Mouse (Mus musculus) lung, embryonic 16.5 days (tissue): ENCODE results near the gene Pa2g4. TPM values are rescaled to one million over a fixed set of nuclear protein-coding genes. Genes with fewer than 3 reads are reported as not detected.
"Not testable (repeated sequence)": the region's sequence is repeated elsewhere in the genome, so short reads cannot be mapped to it uniquely, and the experiment has no call there.

Experiments
- ATAC-seq: fragments of 200-750 bp; cut with Nextera tagmentation; 2 replicates; pipeline ENCODE4 v1.8.0; 2017; ENCODE audit warnings: low read depth, mild to moderate bottlenecking, moderate library complexity
- H3K27ac ChIP-seq: fragments of 300-500 bp; sonication (generic); 2 replicates; pipeline ENCODE4 v1.5.1; 2014; ENCODE audit warnings: mild to moderate bottlenecking, control low read depth, low read length
- H3K27me3 ChIP-seq: fragments of 300-500 bp; sonication (generic); 2 replicates; pipeline ENCODE4 v1.6.1; 2014; ENCODE audit warnings: low read depth, low read length, mixed read lengths; ENCODE audit not compliant: control insufficient read depth, insufficient read depth
- H3K36me3 ChIP-seq: fragments of 300-500 bp; sonication (generic); 2 replicates; pipeline ENCODE4 v1.6.1; 2014; ENCODE audit warnings: low read length; ENCODE audit not compliant: control insufficient read depth, insufficient read depth
- H3K4me1 ChIP-seq: fragments of 300-500 bp; sonication (generic); replicated peaks from 2 replicates; pipeline ENCODE4 v1.6.1; 2014; ENCODE audit warnings: low read length, mixed read lengths; ENCODE audit not compliant: control insufficient read depth, insufficient read depth
- H3K4me2 ChIP-seq: fragments of 300-500 bp; sonication (generic); 2 replicates; pipeline ENCODE4 v1.6.1; 2014; ENCODE audit warnings: low read depth, low read length, control low read depth
- H3K4me3 ChIP-seq: fragments of 300-500 bp; sonication (generic); 2 replicates; pipeline ENCODE4 v1.5.1; 2014; ENCODE audit warnings: mild to moderate bottlenecking, low read length, control low read depth
- H3K9ac ChIP-seq: fragments of 300-500 bp; sonication (generic); 2 replicates; pipeline ENCODE4 v1.6.1; 2014; ENCODE audit warnings: low read length, control low read depth
- H3K9me3 ChIP-seq: fragments of 300-500 bp; sonication (generic); 2 replicates; pipeline ENCODE4 v1.6.1; 2016; ENCODE audit warnings: low read length; ENCODE audit not compliant: control insufficient read depth
- WGBS: fragments of 180-500 bp; shearing (Covaris S2); extraction: QIAGEN DNeasy Blood & Tissue Kit; methylation state at CpG from one replicate; pipeline ENCODE4 v1.1.7; 2014; 5-methylcytosine and 5-hydroxymethylcytosine counted together
- polyA plus RNA-seq: library from polyadenylated mRNA; unstranded; fragments of >200 nt; fragmentation: Nextera tagmentation; extraction: Ambion mirVana; gene quantifications from 2 replicates; pipeline ENCODE4 v1.2.1, GENCODE M21; 2015

Pa2g4 gene
- 161 and 167 TPM in 2 replicates for polyA plus RNA-seq

- no peaks in the 10 kb centered on the region for H3K9me3 ChIP-seq
- peak within 1 kb of the TSS; percentile 97 for H3K27ac ChIP-seq
- H3K4me3 ChIP-seq = peak within 1 kb of the TSS; percentile 90
- peak within 1 kb of the TSS; percentile 95 for H3K4me2 ChIP-seq
- peak within 1 kb of the TSS; percentile 85 for H3K9ac ChIP-seq
- peak; percentile 98 for ATAC-seq
- H3K4me1 ChIP-seq = peaks cover 13% of the 10 kb centered on the region
- H3K27me3 ChIP-seq = no peaks in the 10 kb centered on the region
- H3K36me3 ChIP-seq = peaks cover 22% of the 10 kb centered on the region
- under 1% methylated on average over 56 of the region's 58 CpGs for WGBS
Observed at GRCm38 (mm10) chr10:128565788-128566531, at the start of gene Pa2g4. Gene Pa2g4, minus strand, starts transcription at chr10:128565987.

DNA sequence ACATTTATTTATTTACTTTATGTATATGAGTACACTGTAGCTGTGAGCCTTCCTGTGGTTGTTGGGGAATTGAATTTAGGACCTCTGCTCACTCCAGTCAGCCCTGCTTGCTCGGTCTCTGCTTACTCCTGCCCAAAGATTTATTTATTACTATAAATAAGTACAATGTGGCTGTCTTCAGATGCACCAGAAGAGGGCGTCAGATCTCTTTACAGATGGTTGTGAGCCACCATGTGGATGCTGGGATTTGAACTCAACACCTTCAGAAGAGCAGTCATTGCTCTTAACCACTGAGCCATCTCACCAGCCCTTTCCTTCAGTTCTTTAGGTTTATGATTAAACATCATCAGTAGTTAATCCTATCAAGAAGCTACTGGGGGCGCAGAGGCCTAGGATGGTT, 49.1 kb upstream of the Pa2g4 start:
- no peak for ATAC-seq
- H3K9ac ChIP-seq = no peak overlapping the region
- H3K4me3 ChIP-seq = no peak overlapping the region
- H3K27me3 ChIP-seq = no peaks in the 10 kb centered on the region; the same call in 1 of the 2 replicates
- WGBS = 51% methylated on average over 3 of the region's 3 CpGs
- H3K4me1 ChIP-seq = 0 out of 2 replicates have a peak, but pooled peaks cover 2% of the 10 kb centered on the region
- no peak overlapping the region for H3K27ac ChIP-seq
- H3K36me3 ChIP-seq = no peaks in the 10 kb centered on the region
- no peak overlapping the region for H3K4me2 ChIP-seq
- no peaks in the 10 kb centered on the region for H3K9me3 ChIP-seq

DNA sequence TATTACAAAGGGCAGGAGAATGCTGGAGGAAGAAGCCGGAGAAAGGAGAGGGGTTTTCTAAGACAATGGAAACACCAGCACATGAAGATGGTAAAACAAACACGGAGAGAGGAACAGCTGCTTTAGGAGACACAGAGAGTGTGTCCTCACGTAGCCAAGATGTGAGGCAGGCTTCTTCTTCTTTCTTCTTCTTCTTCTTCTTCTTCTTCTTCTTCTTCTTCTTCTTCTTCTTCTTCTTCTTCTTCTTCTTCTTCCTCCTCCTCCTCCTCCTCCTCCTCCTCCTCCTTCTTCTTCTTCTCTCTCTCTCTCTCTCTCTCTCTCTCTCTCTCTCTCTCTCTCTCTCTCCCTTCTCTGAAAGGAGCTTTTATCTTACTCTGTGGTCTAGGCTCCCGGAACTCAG, 48.0 kb upstream of the Pa2g4 start:
- not testable (repeated sequence) for H3K36me3 ChIP-seq, H3K4me3 ChIP-seq, H3K27me3 ChIP-seq, H3K4me1 ChIP-seq, H3K9ac ChIP-seq, H3K9me3 ChIP-seq, H3K27ac ChIP-seq, H3K4me2 ChIP-seq, ATAC-seq
- WGBS = 59% methylated on average over 4 of the region's 4 CpGs

DNA sequence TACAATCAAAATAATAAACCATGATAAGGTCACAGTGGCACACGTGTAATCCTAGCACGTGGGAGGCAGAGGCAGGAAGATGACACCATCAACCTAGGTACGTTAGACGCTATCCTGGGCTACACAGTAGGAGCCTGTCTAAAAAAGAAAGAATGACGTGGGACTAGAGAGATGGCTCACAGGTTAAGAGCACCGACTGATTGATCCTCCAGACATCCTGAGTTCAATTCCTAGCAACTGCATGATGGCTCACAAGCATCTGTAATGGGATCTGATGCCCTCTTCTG, 47.3 kb upstream of the Pa2g4 start:
- Histone ChIP-seq H3K9me3 (no peaks in the 10 kb centered on the region), H3K9ac (no peak overlapping the region), H3K4me1 (0 out of 2 replicates have a peak, but pooled peaks cover 2% of the 10 kb centered on the region), H3K27ac (no peak overlapping the region), H3K4me2 (peak overlapping the region; percentile 41; the same call in 1 of the 2 replicates), H3K36me3 (no peaks in the 10 kb centered on the region), H3K27me3 (no peaks in the 10 kb centered on the region; the same call in 1 of the 2 replicates), H3K4me3 (no peak overlapping the region)
- 44% methylated on average over 6 of the region's 6 CpGs for WGBS
- ATAC-seq = peak; percentile 20; the same call in 1 of the 2 replicates

DNA sequence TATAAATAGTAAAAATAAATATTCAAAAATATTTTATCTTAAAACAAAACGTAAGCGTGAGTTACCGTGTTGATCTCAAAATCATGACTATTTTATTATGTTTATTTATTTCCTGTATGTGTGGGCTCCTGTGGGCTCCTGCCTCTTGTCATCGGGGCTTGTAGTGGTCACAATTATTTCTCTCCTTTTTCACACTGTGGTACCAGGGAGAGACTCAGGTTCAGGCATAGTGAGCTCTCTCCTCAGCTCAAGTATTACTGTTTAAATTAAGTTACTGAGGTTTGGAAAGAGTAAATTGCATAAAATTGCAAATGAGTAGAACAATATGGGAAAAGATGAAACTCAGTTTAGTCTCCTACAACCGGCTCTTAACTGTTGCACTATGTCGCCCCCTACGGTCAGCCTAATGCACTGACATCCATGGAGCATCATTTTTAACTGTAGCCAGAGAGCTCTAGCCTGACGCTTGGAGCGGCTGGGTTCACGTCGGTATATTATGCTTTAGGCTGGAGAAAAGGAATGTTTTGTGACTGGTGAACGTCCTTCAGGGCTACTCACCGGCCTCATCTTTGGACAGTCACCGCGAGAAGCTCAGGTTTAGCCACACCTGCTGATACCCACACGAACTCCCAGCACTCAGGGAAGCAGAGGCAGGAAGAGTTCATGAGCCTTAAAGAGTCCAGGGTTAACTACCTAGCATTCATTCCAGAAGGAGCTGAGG, 46.8 kb upstream of the Pa2g4 start:
- Histone ChIP-seq H3K9me3 (no peaks in the 10 kb centered on the region), H3K9ac (no peak overlapping the region), H3K27ac (no peak overlapping the region), H3K4me2 (peak overlapping the region; percentile 41), H3K4me1 (0 out of 2 replicates have a peak, but pooled peaks cover 2% of the 10 kb centered on the region), H3K36me3 (no peaks in the 10 kb centered on the region), H3K27me3 (no peaks in the 10 kb centered on the region; the same call in 1 of the 2 replicates), H3K4me3 (no peak overlapping the region)
- ATAC-seq = peak; percentile 83; the same call in 1 of the 2 replicates
- WGBS = 12% methylated on average over 16 of the region's 16 CpGs

DNA sequence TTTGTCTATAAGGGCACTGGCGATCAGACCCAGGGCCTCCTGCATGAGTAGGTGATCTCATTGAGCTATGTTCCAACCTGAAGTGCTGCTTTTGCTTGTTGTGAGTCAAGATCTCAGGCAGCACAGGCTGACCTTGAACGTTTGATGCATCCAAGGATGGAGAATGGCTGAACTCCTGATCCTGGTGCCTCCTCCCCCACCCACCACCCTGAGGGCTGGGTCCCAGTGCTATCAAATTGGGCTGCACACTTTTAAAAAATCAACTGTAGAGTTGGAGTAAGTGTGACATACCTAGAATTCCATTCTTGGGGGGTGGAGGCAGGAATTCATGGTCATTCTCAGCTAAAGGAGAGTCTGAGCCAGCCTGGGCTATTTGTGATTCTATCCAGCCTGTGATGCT, 40.7 kb upstream of the Pa2g4 start:
- Histone ChIP-seq H3K4me3 (no peak overlapping the region), H3K4me2 (no peak overlapping the region), H3K4me1 (no peaks in the 10 kb centered on the region), H3K36me3 (no peaks in the 10 kb centered on the region), H3K9ac (no peak overlapping the region), H3K27me3 (no peaks in the 10 kb centered on the region), H3K9me3 (no peaks in the 10 kb centered on the region), H3K27ac (no peak overlapping the region)
- WGBS = 27% methylated on average over 2 of the region's 2 CpGs
- no peak for ATAC-seq

DNA sequence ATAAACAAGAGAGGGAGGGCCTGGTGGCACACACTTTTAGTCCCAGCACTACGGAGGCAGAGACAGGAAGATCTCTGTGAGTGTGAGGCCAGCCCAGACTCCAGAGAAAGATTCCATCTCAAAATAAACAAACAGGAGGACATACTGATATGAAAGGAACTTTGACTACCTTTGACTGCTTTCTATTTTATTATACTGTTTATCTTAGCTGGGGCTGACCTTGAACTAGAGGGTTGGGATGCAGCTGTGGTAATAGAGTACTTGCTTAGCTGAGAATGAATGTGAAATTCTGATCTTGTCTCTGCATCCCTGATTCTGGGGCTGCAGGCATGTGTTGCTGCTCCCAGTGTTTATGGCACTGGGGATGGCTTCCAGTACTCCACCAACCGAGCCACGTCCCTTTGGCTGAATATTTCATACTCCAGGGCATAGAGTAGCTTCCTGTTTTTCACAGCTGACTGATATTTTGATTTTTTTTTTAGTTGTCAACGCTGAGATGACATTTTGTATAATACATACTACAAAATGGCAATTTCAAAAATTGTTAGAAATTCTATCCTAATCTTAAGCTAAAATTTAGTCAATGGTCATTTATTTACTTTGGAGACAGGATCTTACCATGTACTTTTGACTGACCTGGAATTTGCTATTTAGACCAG, 36.8 kb upstream of the Pa2g4 start:
- Histone ChIP-seq H3K9ac (no peak overlapping the region), H3K36me3 (no peaks in the 10 kb centered on the region), H3K27me3 (no peaks in the 10 kb centered on the region), H3K9me3 (no peaks in the 10 kb centered on the region), H3K27ac (no peak overlapping the region), H3K4me1 (no peaks in the 10 kb centered on the region), H3K4me2 (no peak overlapping the region), H3K4me3 (no peak overlapping the region)
- no peak for ATAC-seq
- 71% methylated on average over 4 of the region's 4 CpGs for WGBS

GRCm38 (mm10) chr10:128601499-128601898, 35.7 kb upstream of the Pa2g4 start:
- H3K9ac ChIP-seq = no peak overlapping the region
- ATAC-seq = no peak
- WGBS = 72% methylated on average over 1 of the region's 1 CpGs

DNA sequence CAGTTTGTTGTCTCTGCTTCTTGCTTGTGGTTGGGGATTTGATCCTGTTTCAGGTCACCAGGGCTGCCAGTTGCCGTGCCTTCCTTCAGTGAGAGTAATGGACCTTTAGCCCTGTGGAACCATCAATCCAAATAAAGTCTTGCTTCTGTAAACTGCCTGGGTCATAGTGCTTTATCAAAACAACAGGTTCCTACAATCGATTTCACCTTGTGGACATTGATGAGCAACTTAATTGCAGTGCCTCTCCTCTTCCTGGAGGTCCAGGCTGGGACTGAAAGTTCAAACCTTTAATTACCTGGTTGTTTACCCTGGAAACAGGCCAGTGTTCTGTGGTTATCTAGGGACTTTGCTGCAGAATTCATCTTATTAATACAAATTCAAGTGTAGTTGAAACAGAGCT, 32.7 kb upstream of the Pa2g4 start:
- ATAC-seq = no peak
- WGBS = 34% methylated on average over 2 of the region's 2 CpGs
- Histone ChIP-seq H3K27ac (no peak overlapping the region), H3K27me3 (no peaks in the 10 kb centered on the region), H3K4me3 (no peak overlapping the region), H3K36me3 (no peaks in the 10 kb centered on the region), H3K9me3 (no peaks in the 10 kb centered on the region), H3K4me2 (no peak overlapping the region), H3K9ac (no peak overlapping the region), H3K4me1 (no peaks in the 10 kb centered on the region)

More at GRCm38 (mm10) chr10:128601499-128601898, 35.7 kb upstream of the Pa2g4 start:
- Histone ChIP-seq H3K4me3 (no peak overlapping the region), H3K27ac (no peak overlapping the region), H3K4me1 (no peaks in the 10 kb centered on the region), H3K9me3 (no peaks in the 10 kb centered on the region), H3K4me2 (no peak overlapping the region), H3K36me3 (no peaks in the 10 kb centered on the region), H3K27me3 (no peaks in the 10 kb centered on the region)
